Mouse (Mus musculus) lung, adult 2 months (tissue): ENCODE measurements around the gene Gm13698.
"Not testable (repeated sequence)": the region's sequence is repeated elsewhere in the genome, so short reads cannot be mapped to it uniquely, and the experiment has no call there.

ENCODE experiments used
- CTCF ChIP-seq: fragments of 200-500 bp; IDR thresholded peaks from 2 replicates; pipeline ENCODE4 v1.5.1; 2011; ENCODE audit warnings: mild to moderate bottlenecking, low read length, control low read depth; ENCODE audit not compliant: insufficient read depth
- POLR2A ChIP-seq: fragments of 200-500 bp; IDR thresholded peaks from 2 replicates; pipeline ENCODE4 v1.6.1; 2011; ENCODE audit warnings: low read depth, mild to moderate bottlenecking, control low read depth, low read length, borderline replicate concordance; ENCODE audit errors: extremely low read depth

- not testable (repeated sequence) for TF ChIP-seq CTCF, POLR2A
These were observed 11.5 kb downstream of the Gm13698 start, which contains the start of gene Gm13695 for GRCm38 (mm10) chr2:83967013-83967412.
